In the genomic region with DNA sequence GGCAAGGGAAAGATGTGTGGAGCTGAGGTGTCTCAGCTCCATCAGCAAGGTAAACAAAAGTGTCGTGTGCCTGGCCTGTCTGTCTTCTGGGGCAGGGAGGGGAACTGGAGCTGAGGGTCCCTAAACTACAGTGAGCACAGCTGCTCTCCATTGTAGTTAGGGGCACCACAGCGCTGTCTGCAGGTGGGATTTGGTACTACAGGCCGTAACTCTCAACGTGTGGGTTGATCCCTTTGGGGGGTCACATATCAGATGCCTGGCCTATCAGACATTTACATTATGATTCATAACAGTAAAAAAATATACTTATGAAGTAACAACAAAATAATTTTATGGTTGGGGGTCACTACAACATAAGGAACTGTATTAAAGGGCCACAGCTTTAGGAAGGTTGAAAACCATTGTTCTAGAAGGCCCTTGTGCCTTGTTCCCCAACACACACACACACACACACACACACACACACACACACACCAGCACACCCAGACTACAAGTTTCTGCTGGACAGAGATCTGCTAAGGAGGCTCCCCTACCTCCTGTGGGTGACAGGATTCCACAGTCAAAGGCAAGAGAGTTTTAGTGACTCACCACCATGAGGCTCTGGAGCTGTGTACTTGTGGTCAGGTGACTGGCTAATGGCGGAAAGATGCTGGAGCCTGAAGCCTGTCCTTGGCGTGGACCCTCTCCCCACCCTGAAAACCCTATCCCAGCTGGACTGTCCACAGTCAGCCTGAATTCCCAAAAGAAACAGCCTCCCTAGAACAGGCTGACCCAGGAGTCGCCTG, we compare ENCODE assay signal across 10 mouse cellular contexts. TPM values are rescaled to one million over a fixed set of nuclear protein-coding genes. Genes with fewer than 3 reads are reported as not detected.
DNase-seq lines count a peak whose midpoint lies in the region; ATAC-seq and TF ChIP-seq lines count a peak whose summit lies in the region.
"Had no signal": no experiment of that assay in that cellular context is flagged by ENCODE, and none has a peak within 500 bp of the region (broad histone marks: within the 10 kb centered on the region; RNA-seq: fewer than 3 reads in every experiment).

No protein-coding gene starts in this region.

- peaks cover 33% of the 10 kb centered on the region for H3K4me1 ChIP-seq in intestine, embryonic 16.5 days (ENCODE audit: control insufficient read depth, insufficient read depth, low read length)
- H3K4me1 ChIP-seq in intestine, embryonic 15.5 days (replicated peaks), result peaks cover 29% of the 10 kb centered on the region
- H3K4me1 ChIP-seq in thymus, adult 2 months (replicated peaks; ENCODE audit: control insufficient read depth, insufficient read depth, low read length), result peaks cover 29% of the 10 kb centered on the region
- no peaks in the 10 kb centered on the region; the same call in 1 of the 2 replicates for H3K4me1 ChIP-seq in embryonic fibroblast, embryonic 13.5 days (ENCODE audit: control insufficient read depth, insufficient read depth, low read length)

- no peak for TF ChIP-seq POLR2A in thymus, adult 2 months (IDR thresholded peaks at IDR 0.05; ENCODE audit: control insufficient read depth, extremely low read depth, insufficient read depth, low read length, poor library complexity)
- no peak for TF ChIP-seq POLR2A in embryonic fibroblast, embryonic 13.5 days (IDR thresholded peaks at IDR 0.05; ENCODE audit: low read depth, low read length)

- no peak for ATAC-seq in intestine, embryonic 16.5 days
- no peak for ATAC-seq in intestine, embryonic 15.5 days
- ATAC-seq: inflammation-experienced regulatory T-cells, adult 6 months had no signal

- no peak overlapping the region for H3K4me3 ChIP-seq in intestine, embryonic 16.5 days (ENCODE audit: low read length)
- no peak overlapping the region for H3K4me3 ChIP-seq in intestine, embryonic 15.5 days (replicated peaks)
- H3K4me3 ChIP-seq in thymus, adult 2 months (ENCODE audit: control insufficient read depth, insufficient read depth, low read length), result no peak overlapping the region
- H3K4me3 ChIP-seq in embryonic fibroblast, embryonic 13.5 days (ENCODE audit: insufficient read depth, low read length), result no peak overlapping the region
- H3K4me3 ChIP-seq: midbrain, embryonic 12.5 days had no signal

- 61% methylated on average over 7 of the region's 7 CpGs for WGBS in intestine, embryonic 16.5 days
- WGBS in intestine, embryonic 15.5 days, result 64% methylated on average over 7 of the region's 7 CpGs
- WGBS in thymus, adult 2 months, result 74% methylated on average over 7 of the region's 7 CpGs

- DNase-seq in thymus, adult 2 months, result no peak
- DNase-seq in thymus, adult 18-20 months, result no peak
- DNase-seq in adrenal gland, postnatal 10 days, result no peak
- DNase-seq in gastrocnemius, postnatal 25 days, result no peak
- no peak for DNase-seq in layer of hippocampus, postnatal 25 days (ENCODE audit: extremely low spot score in 1 of 2, low spot score in 1 of 2)

- no peaks in the 10 kb centered on the region for H3K27me3 ChIP-seq in intestine, embryonic 16.5 days (replicated peaks; ENCODE audit: control insufficient read depth, insufficient read depth, low read length)
- H3K27me3 ChIP-seq in intestine, embryonic 15.5 days (replicated peaks), result 0 out of 2 replicates have a peak, but pooled peaks cover 2% of the 10 kb centered on the region
- H3K27me3 ChIP-seq in thymus, adult 2 months (ENCODE audit: control insufficient read depth, insufficient read depth, low read length), result no peaks in the 10 kb centered on the region

- no peaks in the 10 kb centered on the region for H3K9me3 ChIP-seq in intestine, embryonic 16.5 days (ENCODE audit: control insufficient read depth, low read length)
- no peaks in the 10 kb centered on the region for H3K9me3 ChIP-seq in intestine, embryonic 15.5 days
- H3K9me3 ChIP-seq: midbrain, embryonic 12.5 days had no signal

- no peak overlapping the region for H3K27ac ChIP-seq in intestine, embryonic 16.5 days (ENCODE audit: low read length)
- no peak overlapping the region for H3K27ac ChIP-seq in intestine, embryonic 15.5 days
- H3K27ac ChIP-seq in thymus, adult 2 months (ENCODE audit: control insufficient read depth, insufficient read depth, low read length), result no peak overlapping the region
- H3K27ac ChIP-seq in embryonic fibroblast, embryonic 13.5 days (ENCODE audit: insufficient read depth, low read length), result no peak overlapping the region
- H3K27ac ChIP-seq: midbrain, embryonic 12.5 days had no signal

- H3K36me3 ChIP-seq in intestine, embryonic 16.5 days (ENCODE audit: control insufficient read depth, insufficient read depth, low read length), result no peaks in the 10 kb centered on the region
- no peaks in the 10 kb centered on the region for H3K36me3 ChIP-seq in intestine, embryonic 15.5 days
- no peaks in the 10 kb centered on the region for H3K36me3 ChIP-seq in thymus, adult 2 months (ENCODE audit: control insufficient read depth, insufficient read depth, low read length)
- H3K36me3 ChIP-seq: midbrain, embryonic 12.5 days had no signal

- H3K4me2 ChIP-seq in intestine, embryonic 16.5 days (ENCODE audit: low read depth, low read length), result no peak overlapping the region
- no peak overlapping the region for H3K4me2 ChIP-seq in intestine, embryonic 15.5 days (replicated peaks)
- H3K4me2 ChIP-seq: midbrain, embryonic 12.5 days had no signal

- H3K9ac ChIP-seq in intestine, embryonic 16.5 days (ENCODE audit: low read depth, low read length), result 0 out of 2 replicates have a peak overlapping the region, but pooled peaks have one; percentile 0
- no peak overlapping the region for H3K9ac ChIP-seq in intestine, embryonic 15.5 days
- H3K9ac ChIP-seq: midbrain, embryonic 12.5 days had no signal

- peak; percentile 49; the same call in 1 of the 2 replicates for TF ChIP-seq CTCF in thymus, adult 2 months (IDR thresholded peaks at IDR 0.05; ENCODE audit: borderline replicate concordance, control insufficient read depth, extremely low read depth, insufficient read depth, low read length, poor library complexity)
- peak; percentile 27; the same call in 1 of the 2 replicates for TF ChIP-seq CTCF in embryonic fibroblast, embryonic 13.5 days (IDR thresholded peaks at IDR 0.05; ENCODE audit: borderline replicate concordance, insufficient read depth, low read length)

RNA-seq across cellular contexts. Expression of a gene that starts 7.4 kb away (rescaled TPM):
- polyA plus RNA-seq in intestine, embryonic 16.5 days (2015; fragmentation: Nextera tagmentation; extraction: Ambion mirVana), result 2.1 and 2.7 TPM in 2 replicates
- 2.1 and 2.8 TPM in 2 replicates for polyA plus RNA-seq in intestine, embryonic 15.5 days (2015; fragmentation: Nextera tagmentation; extraction: Ambion mirVana)
- polyA plus RNA-seq in thymus, adult 2 months (2012; rRNA removed), result 10.9 and 14.2 TPM in 2 replicates
- 2.2 and 4.8 TPM in 2 replicates for polyA plus RNA-seq in embryonic fibroblast, embryonic 13.5 days (2011; ENCODE audit: insufficient read length, low read depth, missing spikeins)
- total RNA-seq in adrenal gland, postnatal 10 days (2021), result 10 to 100 TPM; 42.9 to 72.4 TPM
- 100 to 1,000 TPM; 887 to 928 TPM for total RNA-seq in gastrocnemius, postnatal 25 days (2021)
- 10 to 100 TPM; 11.4 to 12.9 TPM for total RNA-seq in layer of hippocampus, postnatal 25 days (2021)

RNA-seq across cellular contexts. Expression of a gene that starts 17.2 kb away (rescaled TPM):
- polyA plus RNA-seq in intestine, embryonic 16.5 days (2015; fragmentation: Nextera tagmentation; extraction: Ambion mirVana), result 168 and 186 TPM in 2 replicates
- 183 and 225 TPM in 2 replicates for polyA plus RNA-seq in intestine, embryonic 15.5 days (2015; fragmentation: Nextera tagmentation; extraction: Ambion mirVana)
- polyA plus RNA-seq in thymus, adult 2 months (2012; rRNA removed), result 131 and 134 TPM in 2 replicates
- 89.1 and 93.5 TPM in 2 replicates for polyA plus RNA-seq in embryonic fibroblast, embryonic 13.5 days (2011; ENCODE audit: insufficient read length, low read depth, missing spikeins)
- 10 to 100 TPM; 35.9 to 46.7 TPM for total RNA-seq in adrenal gland, postnatal 10 days (2021)
- total RNA-seq in gastrocnemius, postnatal 25 days (2021), result 10 to 100 TPM; 13.4 to 16.1 TPM
- 10 to 100 TPM; 20.0 to 21.9 TPM for total RNA-seq in layer of hippocampus, postnatal 25 days (2021)

RNA-seq across cellular contexts. Expression of a gene that starts 38.7 kb away (rescaled TPM):
- polyA plus RNA-seq in intestine, embryonic 16.5 days (2015; fragmentation: Nextera tagmentation; extraction: Ambion mirVana), result 1.6 and 2.6 TPM in 2 replicates
- polyA plus RNA-seq in intestine, embryonic 15.5 days (2015; fragmentation: Nextera tagmentation; extraction: Ambion mirVana), result 2.5 and 2.8 TPM in 2 replicates
- 26.3 and 26.8 TPM in 2 replicates for polyA plus RNA-seq in thymus, adult 2 months (2012; rRNA removed)
- polyA plus RNA-seq in embryonic fibroblast, embryonic 13.5 days (2011; ENCODE audit: insufficient read length, low read depth, missing spikeins), result 67.6 and 103 TPM in 2 replicates
- 10 to 100 TPM; 21.7 to 25.4 TPM for total RNA-seq in adrenal gland, postnatal 10 days (2021)
- total RNA-seq in gastrocnemius, postnatal 25 days (2021), result 10 to 100 TPM; 10.3 to 10.9 TPM
- total RNA-seq in layer of hippocampus, postnatal 25 days (2021), result 100 to 1,000 TPM; 116 to 146 TPM

RNA-seq across cellular contexts. Expression of a gene that starts 47.4 kb away (rescaled TPM):
- 56.5 and 65.5 TPM in 2 replicates for polyA plus RNA-seq in intestine, embryonic 16.5 days (2015; fragmentation: Nextera tagmentation; extraction: Ambion mirVana)
- polyA plus RNA-seq in intestine, embryonic 15.5 days (2015; fragmentation: Nextera tagmentation; extraction: Ambion mirVana), result 128 and 141 TPM in 2 replicates
- 220 and 229 TPM in 2 replicates for polyA plus RNA-seq in thymus, adult 2 months (2012; rRNA removed)
- polyA plus RNA-seq in embryonic fibroblast, embryonic 13.5 days (2011; ENCODE audit: insufficient read length, low read depth, missing spikeins), result 227 and 248 TPM in 2 replicates
- 100 to 1,000 TPM; 210 to 252 TPM for total RNA-seq in adrenal gland, postnatal 10 days (2021)
- total RNA-seq in gastrocnemius, postnatal 25 days (2021), result 10 to 100 TPM; 63.5 to 69.7 TPM
- 100 to 1,000 TPM; 147 to 158 TPM for total RNA-seq in layer of hippocampus, postnatal 25 days (2021)

RNA-seq across cellular contexts. Expression of a gene that starts 51.3 kb away (rescaled TPM):
- polyA plus RNA-seq in intestine, embryonic 16.5 days (2015; fragmentation: Nextera tagmentation; extraction: Ambion mirVana), result 6.8 and 8.2 TPM in 2 replicates
- polyA plus RNA-seq in intestine, embryonic 15.5 days (2015; fragmentation: Nextera tagmentation; extraction: Ambion mirVana), result 7.5 and 10.3 TPM in 2 replicates
- 15.9 and 17.8 TPM in 2 replicates for polyA plus RNA-seq in thymus, adult 2 months (2012; rRNA removed)
- 1.2 and 1.6 TPM in 2 replicates for polyA plus RNA-seq in embryonic fibroblast, embryonic 13.5 days (2011; ENCODE audit: insufficient read length, low read depth, missing spikeins)
- total RNA-seq in adrenal gland, postnatal 10 days (2021), result 1 to 10 TPM; 3.9 to 5.5 TPM
- 1 to 10 TPM; 1.2 to 1.9 TPM for total RNA-seq in gastrocnemius, postnatal 25 days (2021)
- total RNA-seq in layer of hippocampus, postnatal 25 days (2021), result under 1 TPM; 0.40 to 0.76 TPM
